Mouse (Mus musculus): ENCODE results near the gene Gramd4.

The Gramd4 gene

GRCm38 (mm10) chr15:86181941-86182439 is 124.5 kb downstream of the Gramd4 start:
- no peak for DNase-seq (ENCODE audit: low spot score in 2 of 2)

GRCm38 (mm10) chr15:86182646-86183045 is 125.2 kb downstream of the Gramd4 start:
- DNase-seq (ENCODE audit: low spot score in 2 of 2): no peak

- no peak for DNase-seq (ENCODE audit: low spot score in 2 of 2)
Observed at GRCm38 (mm10) chr15:86183484-86183883, 126.0 kb downstream of the Gramd4 start.

GRCm38 (mm10) chr15:86184071-86184470 is 126.6 kb downstream of the Gramd4 start:
- DNase-seq (ENCODE audit: low spot score in 2 of 2): no peak

DNA sequence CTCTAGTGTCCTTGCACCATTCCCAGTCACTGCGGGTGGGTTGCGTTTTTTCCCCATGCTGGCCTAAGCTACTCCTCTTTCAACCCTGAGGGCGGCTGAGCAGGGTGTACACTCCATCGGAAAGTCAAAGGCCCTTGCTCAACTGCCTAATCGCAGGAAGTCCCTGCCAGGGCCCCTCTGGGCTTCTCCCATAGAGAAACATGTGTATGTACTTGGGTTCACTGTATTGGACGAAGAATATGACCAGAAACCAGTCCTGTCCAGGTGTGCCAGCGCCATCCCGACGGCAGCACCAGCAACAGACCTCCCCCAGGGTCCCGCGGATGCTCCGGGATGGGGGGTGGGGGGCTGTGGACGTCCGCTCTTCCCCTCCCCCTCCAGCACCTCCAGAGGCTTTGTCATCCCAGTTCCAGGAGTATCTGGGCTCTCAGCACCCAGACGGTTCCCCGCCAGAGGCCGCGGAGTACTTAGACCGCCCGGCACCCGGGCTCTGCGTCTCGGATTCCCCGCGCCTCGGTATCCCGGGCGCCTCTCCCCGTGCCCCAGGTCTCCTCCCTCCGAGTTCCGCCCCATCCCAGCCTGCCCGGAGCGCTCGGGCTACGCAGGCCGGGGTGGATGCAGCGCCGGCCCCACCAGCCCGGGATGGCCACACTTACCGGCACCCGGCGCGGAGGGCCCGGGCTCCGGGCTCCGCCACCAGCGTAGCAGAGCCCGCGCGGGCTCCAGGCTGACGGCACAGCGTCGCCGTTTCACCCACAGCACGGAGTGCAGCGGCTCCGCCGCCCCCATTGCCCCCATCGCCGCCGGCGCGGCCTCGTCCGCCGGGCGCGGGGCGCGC is 127.6 kb downstream of the Gramd4 start:
- DNase-seq (ENCODE audit: low spot score in 2 of 2): peak in 1 of 2 experiments; percentile 49

GRCm38 (mm10) chr15:86185689-86186569 is 128.4 kb downstream of the Gramd4 start, which contains the start of gene Cerk:
Gene Cerk, minus strand, starts transcription at chr15:86186141.
- peak; percentile 64 to 77 for DNase-seq (ENCODE audit: low spot score in 2 of 2)

DNA sequence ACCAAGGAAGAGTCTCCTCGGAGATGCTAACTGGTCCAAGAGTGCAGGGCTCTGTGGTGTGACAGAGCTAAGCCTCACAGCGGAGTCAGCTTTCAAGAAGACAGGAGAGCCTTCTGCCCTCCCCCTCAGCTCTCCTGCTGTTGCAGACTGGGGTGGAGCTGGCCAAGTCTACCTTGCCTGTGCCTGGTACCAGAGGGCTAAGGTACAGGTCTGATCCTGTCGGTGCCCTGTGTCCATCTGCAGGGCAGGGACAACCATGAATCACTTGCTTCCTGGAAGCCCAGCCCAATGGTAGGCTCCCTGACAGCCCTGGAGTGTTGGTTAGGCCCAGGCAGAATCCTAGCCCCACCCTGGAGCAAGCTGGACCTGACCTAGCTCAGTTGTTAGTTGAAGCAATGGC is 129.2 kb downstream of the Gramd4 start:
- no peak for DNase-seq (ENCODE audit: low spot score in 2 of 2)
